Mouse (Mus musculus): Measurements from ENCODE around the gene Coq4. TPM values are rescaled to one million over a fixed set of nuclear protein-coding genes. Genes with fewer than 3 reads are reported as not detected.

Gene Coq4
- total and polyA plus RNA-seq, 2 experiments from 2014 or later = 32.1 to 44.8 TPM

DNA sequence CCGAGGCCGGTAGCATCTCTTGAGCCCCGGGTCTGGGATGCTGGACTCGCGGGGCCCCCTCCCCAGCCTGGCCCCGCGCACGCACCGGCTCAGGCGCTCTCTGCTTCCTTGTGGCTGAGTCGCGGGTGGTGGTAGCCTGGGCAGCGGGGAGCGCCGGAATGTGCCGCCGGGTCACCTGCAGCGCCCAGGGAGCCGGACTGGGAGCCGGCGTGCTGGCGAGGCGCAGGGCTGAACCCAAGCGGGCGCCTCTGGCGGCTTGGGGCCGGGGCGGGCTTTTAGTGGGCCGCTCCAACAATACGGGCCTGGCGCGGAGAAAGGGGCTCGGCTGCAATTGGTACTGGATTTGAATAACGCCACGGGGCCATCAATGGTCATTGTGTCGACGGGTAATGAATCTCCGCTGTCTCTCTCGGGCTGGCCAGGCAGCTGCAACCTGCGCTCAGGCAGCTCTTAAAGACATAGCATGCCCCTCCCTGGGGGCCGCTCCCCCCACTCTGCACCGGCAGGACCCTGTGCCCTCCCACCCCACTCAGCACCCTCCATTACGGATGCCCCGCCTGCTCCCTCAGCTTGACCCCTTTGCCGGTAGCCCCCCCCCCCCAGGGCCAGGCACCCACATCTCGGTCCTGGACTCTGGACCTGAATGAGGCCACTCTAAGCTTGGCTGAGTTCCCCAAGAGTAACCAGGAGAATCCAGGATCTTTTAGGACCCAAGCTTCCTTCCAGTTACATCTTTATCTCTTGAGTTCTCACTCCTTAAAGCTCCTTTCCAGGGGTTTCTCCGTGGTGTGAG lies 59.0 kb downstream of the Coq4 start:
- Histone ChIP-seq H3K27me3 (ENCODE audit: insufficient read depth, low read length) (no peaks in the 10 kb centered on the region), H3K4me3 (ENCODE audit: low read depth, low read length) (peak overlapping the region; percentile 56), H3K9ac (replicated peaks; ENCODE audit: low read length, poor library complexity, severe bottlenecking) (peak overlapping the region; percentile 89), H3K36me3 (ENCODE audit: insufficient read depth, low read length) (peaks cover 12% of the 10 kb centered on the region), H3K4me1 (ENCODE audit: insufficient read depth, low read length) (no peaks in the 10 kb centered on the region; the same call in 1 of the 2 replicates), H3K9me3 (ENCODE audit: low read length) (no peaks in the 10 kb centered on the region), H3K27ac (ENCODE audit: low read depth, low read length) (peak overlapping the region; percentile 55), H3K4me2 (ENCODE audit: low read depth, low read length, poor library complexity, severe bottlenecking) (peak overlapping the region; percentile 82)
- peak; percentile 55 for ATAC-seq (ENCODE audit: low FRiP score)
- peak; percentile 59 for DNase-seq (ENCODE audit: low spot score)
- WGBS = 3% methylated on average over 44 of the region's 47 CpGs
- no peak for TF ChIP-seq CTCF (IDR thresholded peaks at IDR 0.05)

DNA sequence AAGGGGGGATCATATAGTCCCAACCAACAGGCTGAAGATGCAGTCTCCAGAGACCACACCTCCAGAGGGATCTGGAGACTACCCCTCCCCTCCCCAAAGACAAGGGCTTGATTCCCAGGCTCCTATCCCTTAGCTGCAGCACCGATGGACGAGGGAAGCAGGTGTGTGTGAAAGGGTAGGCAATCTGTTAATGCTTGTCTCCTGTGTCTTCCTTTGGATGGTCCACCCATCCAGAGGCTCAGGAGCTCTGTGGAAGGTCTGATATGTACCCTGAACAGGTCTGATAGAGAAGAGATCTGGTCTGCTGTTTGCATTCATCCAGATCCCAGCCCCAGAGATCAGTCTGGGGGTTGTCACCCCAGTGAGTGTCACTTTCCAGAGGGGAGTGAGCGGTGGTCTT lies 59.6 kb downstream of the Coq4 start:
- Histone ChIP-seq H3K27ac (ENCODE audit: low read depth, low read length) (no peak overlapping the region), H3K36me3 (ENCODE audit: insufficient read depth, low read length) (peaks cover 10% of the 10 kb centered on the region), H3K4me2 (ENCODE audit: low read depth, low read length, poor library complexity, severe bottlenecking) (peak overlapping the region; percentile 82), H3K4me3 (ENCODE audit: low read depth, low read length) (peak overlapping the region; percentile 56; the same call in 1 of the 2 replicates), H3K9me3 (ENCODE audit: low read length) (no peaks in the 10 kb centered on the region), H3K9ac (replicated peaks; ENCODE audit: low read length, poor library complexity, severe bottlenecking) (no peak overlapping the region), H3K4me1 (ENCODE audit: insufficient read depth, low read length) (no peaks in the 10 kb centered on the region; the same call in 1 of the 2 replicates), H3K27me3 (ENCODE audit: insufficient read depth, low read length) (no peaks in the 10 kb centered on the region)
- TF ChIP-seq CTCF (IDR thresholded peaks at IDR 0.05) = no peak
- 32% methylated on average over 3 of the region's 3 CpGs for WGBS
- no peak for DNase-seq (ENCODE audit: low spot score)
- ATAC-seq (ENCODE audit: low FRiP score) = no peak

Small RNA genes within 50 kb of the gene (microRNA-seq; reads per million reads assigned to microRNA genes)
- gene Mir219a-2 (ENCODE audit: borderline number of aligned reads) (not detected), gene Mir219b (ENCODE audit: borderline number of aligned reads) (not detected)

Other genes starting within 250 kb of the Coq4 start
- 98.7 and 109 TPM in 2 replicates for gene Rapgef1, start 167.8 kb upstream of the Coq4 start, total RNA-seq (2014; rRNA removed)
- gene Rapgef1, start 167.8 kb upstream of the Coq4 start, polyA plus RNA-seq (2015; fragmentation: Nextera tagmentation; extraction: Ambion mirVana) = 15.4 and 16.2 TPM in 2 replicates
- 0.60 and 1.7 TPM in 2 replicates for gene Gm13420, start 35.8 kb upstream of the Coq4 start, total RNA-seq (2014; rRNA removed)
- gene Gm13420, start 35.8 kb upstream of the Coq4 start, polyA plus RNA-seq (2015; fragmentation: Nextera tagmentation; extraction: Ambion mirVana) = 0.21 and 0.65 TPM in 2 replicates
- not detected in 2 replicates for gene Gm13547, start 28.2 kb upstream of the Coq4 start, total RNA-seq (2014; rRNA removed)
- not detected in 2 replicates for gene Gm13547, start 28.2 kb upstream of the Coq4 start, polyA plus RNA-seq (2015; fragmentation: Nextera tagmentation; extraction: Ambion mirVana)
- gene Trub2, start 1.0 kb downstream of the Coq4 start, total RNA-seq (2014; rRNA removed) = 36.7 and 50.7 TPM in 2 replicates
- gene Trub2, start 1.0 kb downstream of the Coq4 start, polyA plus RNA-seq (2015; fragmentation: Nextera tagmentation; extraction: Ambion mirVana) = 25.7 and 32.0 TPM in 2 replicates
- gene Slc27a4, start 15.1 kb downstream of the Coq4 start, total RNA-seq (2014; rRNA removed) = 111 and 128 TPM in 2 replicates
- gene Slc27a4, start 15.1 kb downstream of the Coq4 start, polyA plus RNA-seq (2015; fragmentation: Nextera tagmentation; extraction: Ambion mirVana) = 48.5 and 50.2 TPM in 2 replicates
- gene Urm1, start 32.6 kb downstream of the Coq4 start, total RNA-seq (2014; rRNA removed) = 66.9 and 73.5 TPM in 2 replicates
- gene Urm1, start 32.6 kb downstream of the Coq4 start, polyA plus RNA-seq (2015; fragmentation: Nextera tagmentation; extraction: Ambion mirVana) = 30.7 and 32.6 TPM in 2 replicates
- 21.4 and 28.0 TPM in 2 replicates for gene Cercam, start 81.7 kb downstream of the Coq4 start, total RNA-seq (2014; rRNA removed)
- 22.8 and 26.0 TPM in 2 replicates for gene Cercam, start 81.7 kb downstream of the Coq4 start, polyA plus RNA-seq (2015; fragmentation: Nextera tagmentation; extraction: Ambion mirVana)
- 77.0 and 102 TPM in 2 replicates for gene Odf2, start 101.7 kb downstream of the Coq4 start, total RNA-seq (2014; rRNA removed)
- 72.0 and 90.9 TPM in 2 replicates for gene Odf2, start 101.7 kb downstream of the Coq4 start, polyA plus RNA-seq (2015; fragmentation: Nextera tagmentation; extraction: Ambion mirVana)
- 37.7 and 45.5 TPM in 2 replicates for gene Gle1, start 147.9 kb downstream of the Coq4 start, total RNA-seq (2014; rRNA removed)
- 55.0 and 56.0 TPM in 2 replicates for gene Gle1, start 147.9 kb downstream of the Coq4 start, polyA plus RNA-seq (2015; fragmentation: Nextera tagmentation; extraction: Ambion mirVana)
- gene Sptan1, start 178.1 kb downstream of the Coq4 start, total RNA-seq (2014; rRNA removed) = 796 and 822 TPM in 2 replicates
- 193 and 200 TPM in 2 replicates for gene Sptan1, start 178.1 kb downstream of the Coq4 start, polyA plus RNA-seq (2015; fragmentation: Nextera tagmentation; extraction: Ambion mirVana)